Mouse (Mus musculus) macrophage (primary cell): ENCODE data around the gene Fstl3. TPM values are rescaled to one million over a fixed set of nuclear protein-coding genes. Genes with fewer than 3 reads are reported as not detected.
"Not testable (repeated sequence)": the region's sequence is repeated elsewhere in the genome, so short reads cannot be mapped to it uniquely, and the experiment has no call there.

Source experiments
- H3K27ac ChIP-seq: fragments of 350-480 bp; formaldehyde crosslinking; 2 replicates; pipeline ENCODE4 v1.9.0; 2021
- H3K36me3 ChIP-seq: fragments of 350-480 bp; formaldehyde crosslinking; 2 replicates; pipeline ENCODE4 v1.9.0; 2021; ENCODE audit errors: inconsistent target
- H3K4me3 ChIP-seq: fragments of 350-480 bp; formaldehyde crosslinking; 2 replicates; pipeline ENCODE4 v1.9.0; 2021; ENCODE audit errors: inconsistent target
- H3K79me2 ChIP-seq: fragments of 350-480 bp; formaldehyde crosslinking; 2 replicates; pipeline ENCODE4 v1.9.0; 2021; ENCODE audit errors: inconsistent target
- WGBS: methylation state at CpG from one replicate; pipeline ENCODE4 v1.1.7; 2026; ENCODE audit warnings: inconsistent platforms; ENCODE audit not compliant: missing documents; 5-methylcytosine and 5-hydroxymethylcytosine counted together
- polyA plus RNA-seq: library from polyadenylated mRNA; stranded (reverse); fragments of 250-400 nt; gene quantifications from 3 replicates; pipeline ENCODE4 v1.2.4, GENCODE M21; 2018; ENCODE audit warnings: inconsistent platforms

Fstl3 gene
- polyA plus RNA-seq, 1 experiment from 2014 or later, result 0.67 TPM

GRCm38 (mm10) chr10:79745898-79746773 lies 30.9 kb upstream of the Fstl3 start, which contains the start of gene Polrmt:
Gene Polrmt (minus strand): TSS chr10:79746581.
- H3K79me2 ChIP-seq, result peaks cover 7% of the 10 kb centered on the region; the same call in 1 of the 2 replicates
- peak within 1 kb of the TSS; percentile 71 for H3K4me3 ChIP-seq
- H3K36me3 ChIP-seq, result peaks cover 19% of the 10 kb centered on the region; the same call in 1 of the 2 replicates
- WGBS, result 3% methylated on average over 38 of the region's 38 CpGs
- H3K27ac ChIP-seq, result peak within 1 kb of the TSS; percentile 22; the same call in 1 of the 2 replicates

GRCm38 (mm10) chr10:79746774-79747151 lies 30.3 kb upstream of the Fstl3 start:
- H3K27ac ChIP-seq, result peak overlapping the region; percentile 22; the same call in 1 of the 2 replicates
- peaks cover 13% of the 10 kb centered on the region; the same call in 1 of the 2 replicates for H3K36me3 ChIP-seq
- 24% methylated on average over 6 of the region's 6 CpGs for WGBS
- no peak overlapping the region; the same call in 1 of the 2 replicates for H3K4me3 ChIP-seq
- peaks cover 7% of the 10 kb centered on the region; the same call in 1 of the 2 replicates for H3K79me2 ChIP-seq

GRCm38 (mm10) chr10:79748496-79748895 lies 28.6 kb upstream of the Fstl3 start:
- Histone ChIP-seq H3K36me3 (peaks cover 8% of the 10 kb centered on the region; the same call in 1 of the 2 replicates), H3K27ac (no peak overlapping the region), H3K4me3 (no peak overlapping the region), H3K79me2 (peaks cover 7% of the 10 kb centered on the region; the same call in 1 of the 2 replicates)
- WGBS, result 95% methylated on average over 5 of the region's 6 CpGs

- no peaks in the 10 kb centered on the region for H3K79me2 ChIP-seq
- 13% methylated on average over 36 of the region's 36 CpGs for WGBS
- H3K27ac ChIP-seq, result no peak within 1 kb of the TSS
- peaks cover 8% of the 10 kb centered on the region; the same call in 1 of the 2 replicates for H3K36me3 ChIP-seq
- no peak within 1 kb of the TSS for H3K4me3 ChIP-seq
Measured at GRCm38 (mm10) chr10:79754856-79755516, 22.1 kb upstream of the Fstl3 start, which contains the start of gene Fgf22. Gene Fgf22 (plus strand): TSS chr10:79755076.

GRCm38 (mm10) chr10:79755854-79756253 lies 21.2 kb upstream of the Fstl3 start:
- Histone ChIP-seq H3K4me3 (no peak overlapping the region), H3K27ac (no peak overlapping the region), H3K79me2 (no peaks in the 10 kb centered on the region), H3K36me3 (peaks cover 17% of the 10 kb centered on the region; the same call in 1 of the 2 replicates)
- WGBS, result 95% methylated on average over 3 of the region's 3 CpGs

- peaks cover 23% of the 10 kb centered on the region; the same call in 1 of the 2 replicates for H3K36me3 ChIP-seq
- WGBS, result 94% methylated on average over 24 of the region's 24 CpGs
- no peak overlapping the region for H3K4me3 ChIP-seq
- no peaks in the 10 kb centered on the region for H3K79me2 ChIP-seq
- H3K27ac ChIP-seq, result no peak overlapping the region
Measured at GRCm38 (mm10) chr10:79756660-79757059, 20.4 kb upstream of the Fstl3 start.

- Histone ChIP-seq H3K36me3 (peaks cover 25% of the 10 kb centered on the region; the same call in 1 of the 2 replicates), H3K79me2 (peaks cover 26% of the 10 kb centered on the region)
- not testable (repeated sequence) for H3K4me3 ChIP-seq, H3K27ac ChIP-seq
- WGBS, result 100% methylated on average over 1 of the region's 1 CpGs
Measured at GRCm38 (mm10) chr10:79759675-79760074, 17.4 kb upstream of the Fstl3 start.

- peaks cover 25% of the 10 kb centered on the region; the same call in 1 of the 2 replicates for H3K36me3 ChIP-seq
- H3K79me2 ChIP-seq, result peaks cover 36% of the 10 kb centered on the region
- no peak overlapping the region for H3K27ac ChIP-seq
- H3K4me3 ChIP-seq, result no peak overlapping the region
- WGBS, result 90% methylated on average over 11 of the region's 11 CpGs
Measured at GRCm38 (mm10) chr10:79760603-79761143, 16.4 kb upstream of the Fstl3 start.

- no peak overlapping the region for H3K4me3 ChIP-seq
- 88% methylated on average over 3 of the region's 3 CpGs for WGBS
- H3K36me3 ChIP-seq, result peaks cover 21% of the 10 kb centered on the region; the same call in 1 of the 2 replicates
- no peak overlapping the region for H3K27ac ChIP-seq
- peaks cover 43% of the 10 kb centered on the region for H3K79me2 ChIP-seq
Measured at GRCm38 (mm10) chr10:79762875-79763274, 14.2 kb upstream of the Fstl3 start.

- H3K36me3 ChIP-seq, result peaks cover 20% of the 10 kb centered on the region; the same call in 1 of the 2 replicates
- 72% methylated on average over 7 of the region's 7 CpGs for WGBS
- H3K27ac ChIP-seq, result no peak overlapping the region
- no peak overlapping the region for H3K4me3 ChIP-seq
- peaks cover 43% of the 10 kb centered on the region for H3K79me2 ChIP-seq
Measured at GRCm38 (mm10) chr10:79764234-79764633, 12.8 kb upstream of the Fstl3 start.

GRCm38 (mm10) chr10:79765228-79765745 lies 11.8 kb upstream of the Fstl3 start:
- peaks cover 43% of the 10 kb centered on the region for H3K79me2 ChIP-seq
- 72% methylated on average over 2 of the region's 2 CpGs for WGBS
- H3K4me3 ChIP-seq, result peak overlapping the region; percentile 64; the same call in 1 of the 2 replicates
- peaks cover 13% of the 10 kb centered on the region; the same call in 1 of the 2 replicates for H3K36me3 ChIP-seq
- H3K27ac ChIP-seq, result no peak overlapping the region

GRCm38 (mm10) chr10:79766001-79766507 lies 11.0 kb upstream of the Fstl3 start:
- Histone ChIP-seq H3K4me3 (peak overlapping the region; percentile 64), H3K27ac (no peak overlapping the region), H3K79me2 (peaks cover 43% of the 10 kb centered on the region), H3K36me3 (peaks cover 6% of the 10 kb centered on the region; the same call in 1 of the 2 replicates)
- WGBS, result 9% methylated on average over 16 of the region's 16 CpGs

- WGBS, result under 1% methylated on average over 101 of the region's 101 CpGs
- peaks cover 43% of the 10 kb centered on the region for H3K79me2 ChIP-seq
Measured at GRCm38 (mm10) chr10:79766508-79767325, 10.4 kb upstream of the Fstl3 start, which contains the start of gene Rnf126. Gene Rnf126 (minus strand): TSS chr10:79766952.

More at GRCm38 (mm10) chr10:79766508-79767325, 10.4 kb upstream of the Fstl3 start, which contains the start of gene Rnf126:
- Histone ChIP-seq H3K4me3 (peak within 1 kb of the TSS; percentile 64), H3K27ac (peak within 1 kb of the TSS; percentile 54), H3K36me3 (peaks cover 1% of the 10 kb centered on the region; the same call in 1 of the 2 replicates)
